Mouse (Mus musculus) bone marrow macrophage, adult 2 months (primary cell): ENCODE measurements around the gene Emx2. TPM values are rescaled to one million over a fixed set of nuclear protein-coding genes. Genes with fewer than 3 reads are reported as not detected.

Source experiments
- H3K27ac ChIP-seq: 2 replicates; pipeline ENCODE4 v1.5.1; 2012; ENCODE audit warnings: low read depth, low read length; ENCODE audit not compliant: insufficient read depth
- H3K4me1 ChIP-seq: 2 replicates; pipeline ENCODE4 v1.6.1; 2012; ENCODE audit warnings: low read length; ENCODE audit not compliant: control insufficient read depth, insufficient read depth
- H3K4me3 ChIP-seq: 2 replicates; pipeline ENCODE4 v1.5.1; 2012; ENCODE audit warnings: mild to moderate bottlenecking, low read length, moderate library complexity; ENCODE audit not compliant: insufficient read depth
- CTCF ChIP-seq: IDR thresholded peaks from 2 replicates; pipeline ENCODE4 v1.5.1; 2012; ENCODE audit warnings: low read depth, mild to moderate bottlenecking, low read length, moderate library complexity
- POLR2A ChIP-seq: IDR thresholded peaks from 2 replicates; pipeline ENCODE4 v1.6.1; 2012; ENCODE audit warnings: mild to moderate bottlenecking, low read depth, low read length, borderline replicate concordance
- polyA plus RNA-seq: library from polyadenylated mRNA; stranded (reverse); fragments of >200 nt; gene quantifications from 2 replicates; pipeline ENCODE4 v1.2.4, GENCODE M21; 2012; ENCODE audit not compliant: missing spikeins, insufficient read depth, insufficient read length

The Emx2 gene
- not detected in 2 replicates for polyA plus RNA-seq

DNA sequence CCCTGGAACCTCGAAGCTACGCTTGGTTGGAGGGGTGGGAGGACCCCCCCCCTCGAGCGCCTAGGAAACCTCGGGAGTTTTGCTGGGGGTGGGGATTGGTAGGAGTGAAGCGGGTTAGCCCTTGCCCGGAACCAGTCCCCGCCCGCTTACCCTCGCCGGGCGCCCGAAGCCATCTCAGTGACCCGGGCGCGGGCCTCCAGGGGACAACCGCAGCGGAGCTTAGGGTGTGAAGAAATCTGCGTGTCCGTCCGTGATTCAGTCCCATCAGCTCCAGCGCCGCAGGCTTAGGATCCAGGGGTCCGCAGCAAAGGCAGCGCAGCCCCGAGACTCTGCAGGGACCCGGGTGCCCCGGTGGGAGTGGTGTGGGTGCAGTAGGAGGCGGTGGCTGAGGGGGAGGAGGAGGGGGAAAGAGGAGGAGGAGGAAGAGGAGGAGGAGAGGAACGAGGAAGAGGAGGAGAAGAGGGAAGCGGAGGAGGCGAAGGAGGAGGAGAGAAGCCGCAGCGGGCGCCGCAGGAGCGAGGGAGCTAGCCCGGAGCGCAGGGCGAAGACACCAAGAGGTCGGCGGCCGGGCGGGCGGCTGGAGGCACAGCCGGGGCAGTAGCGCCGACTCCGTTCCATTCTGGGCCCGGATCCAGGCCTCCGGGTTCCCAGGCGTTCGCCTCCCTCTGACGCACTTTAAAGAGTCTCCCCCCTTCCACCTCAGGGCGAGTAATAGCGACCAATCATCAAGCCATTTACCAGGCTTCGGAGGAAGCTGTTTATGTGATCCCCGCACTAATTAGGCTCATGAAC is at the start of gene Emx2:
TSS of gene Emx2 (plus strand) at position 422 of the 792 bp plus-strand sequence.
- H3K4me1 ChIP-seq = peaks cover 4% of the 10 kb centered on the region; the same call in 1 of the 2 replicates
- no peak within 1 kb of the TSS for H3K27ac ChIP-seq
- H3K4me3 ChIP-seq = peak within 1 kb of the TSS; percentile 26; the same call in 1 of the 2 replicates
- TF ChIP-seq CTCF = no peak
- TF ChIP-seq POLR2A = no peak

DNA sequence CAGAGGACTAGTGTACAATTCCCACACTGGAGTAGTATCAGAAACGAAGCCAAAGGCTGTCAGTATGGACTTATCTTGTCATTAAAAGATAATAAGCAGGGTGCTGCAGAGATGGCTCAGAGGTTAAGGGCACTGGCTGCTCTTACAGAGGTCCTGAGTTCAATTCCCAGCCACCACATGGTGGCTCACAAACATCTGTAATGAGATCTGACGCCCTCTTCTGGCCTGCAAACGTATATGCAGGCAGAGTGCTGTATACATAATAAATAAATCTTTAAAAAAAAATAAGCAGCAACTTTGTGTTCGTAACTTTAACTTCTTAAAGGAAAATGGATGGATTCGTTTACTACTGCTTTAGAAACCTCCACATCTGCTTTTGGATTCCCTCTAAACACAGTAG is 44.0 kb upstream of the Emx2 start:
- Histone ChIP-seq H3K4me3 (no peak overlapping the region), H3K4me1 (no peaks in the 10 kb centered on the region), H3K27ac (no peak overlapping the region)
- no peak for TF ChIP-seq POLR2A
- no peak for TF ChIP-seq CTCF

- Histone ChIP-seq H3K27ac (no peak overlapping the region), H3K4me3 (no peak overlapping the region), H3K4me1 (no peaks in the 10 kb centered on the region)
- no peak for TF ChIP-seq POLR2A
- peak; percentile 64 for TF ChIP-seq CTCF
These were observed 40.1 kb upstream of the Emx2 start for GRCm38 (mm10) chr19:59418024-59418423.

- no peak for TF ChIP-seq CTCF
- TF ChIP-seq POLR2A = no peak
- H3K4me3 ChIP-seq = no peak overlapping the region
- H3K4me1 ChIP-seq = no peaks in the 10 kb centered on the region
- H3K27ac ChIP-seq = no peak overlapping the region
These were observed 39.5 kb upstream of the Emx2 start for GRCm38 (mm10) chr19:59418671-59419070.

DNA sequence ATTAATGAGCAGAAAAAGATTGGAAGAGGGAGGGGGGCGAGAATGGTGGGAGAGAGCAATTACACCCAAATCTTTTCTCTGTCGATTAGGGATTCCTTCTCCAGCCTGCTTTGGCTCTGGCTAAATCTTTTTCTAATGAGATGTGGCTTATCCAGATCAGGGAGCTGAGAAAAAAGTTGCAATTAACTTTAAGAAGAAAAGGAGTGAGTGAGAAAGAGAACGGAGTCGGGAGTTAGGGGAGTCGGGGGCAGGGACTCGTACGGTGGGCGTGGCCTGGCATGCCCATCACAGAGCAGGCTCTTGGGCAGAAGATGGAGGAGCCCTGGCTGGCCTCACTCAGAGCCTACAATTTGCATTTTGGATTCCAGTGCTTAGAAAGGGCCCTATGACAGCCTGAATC is 35.8 kb upstream of the Emx2 start:
- no peak overlapping the region for H3K27ac ChIP-seq
- H3K4me1 ChIP-seq = no peaks in the 10 kb centered on the region
- H3K4me3 ChIP-seq = no peak overlapping the region
- no peak for TF ChIP-seq POLR2A

DNA sequence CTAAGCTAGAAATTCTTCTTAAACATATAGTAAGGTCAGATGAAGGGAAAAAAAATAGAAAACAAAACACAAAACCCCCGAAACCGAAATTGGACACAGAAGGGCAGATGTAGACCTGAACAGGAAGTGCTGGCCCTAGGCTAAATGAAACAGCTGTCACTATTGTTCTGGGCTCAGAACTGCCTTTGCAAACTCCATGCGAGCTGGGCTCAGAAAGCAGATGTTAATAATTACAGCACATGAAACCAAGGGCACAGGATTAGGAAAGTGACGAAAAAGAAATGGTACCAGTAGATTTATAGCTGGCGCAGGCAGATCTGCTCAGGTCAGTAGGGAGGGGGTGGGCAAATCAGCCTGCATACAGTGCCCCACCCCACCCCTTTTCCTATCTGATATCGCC is 34.5 kb upstream of the Emx2 start:
- TF ChIP-seq POLR2A = no peak
- no peak for TF ChIP-seq CTCF
- H3K4me3 ChIP-seq = no peak overlapping the region
- H3K4me1 ChIP-seq = no peaks in the 10 kb centered on the region
- H3K27ac ChIP-seq = no peak overlapping the region

GRCm38 (mm10) chr19:59424975-59425374 is 33.2 kb upstream of the Emx2 start:
- TF ChIP-seq POLR2A (no peak), CTCF (no peak)
- H3K4me1 ChIP-seq = no peaks in the 10 kb centered on the region
- no peak overlapping the region for H3K27ac ChIP-seq
- no peak overlapping the region for H3K4me3 ChIP-seq

DNA sequence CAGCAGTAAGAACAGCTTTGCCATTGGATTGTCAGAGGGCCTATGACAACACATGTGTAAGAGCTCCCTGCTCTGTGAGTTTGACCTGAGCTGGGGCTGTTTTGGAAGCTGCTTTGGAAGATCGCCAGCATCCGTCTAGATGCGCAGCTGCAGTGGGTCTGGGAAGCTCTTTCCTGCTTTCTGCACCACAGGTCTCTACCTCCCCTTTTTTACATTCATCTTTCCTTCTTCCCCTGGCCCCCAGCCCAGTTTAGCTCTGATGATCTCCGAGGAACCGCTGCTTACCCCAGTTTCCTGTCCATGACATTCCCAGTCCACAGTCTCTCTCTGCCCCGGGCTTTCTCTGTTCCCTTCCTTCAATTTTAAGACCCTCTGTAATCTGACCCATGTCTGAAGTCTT is 25.9 kb upstream of the Emx2 start:
- TF ChIP-seq CTCF (no peak), POLR2A (no peak)
- Histone ChIP-seq H3K4me1 (no peaks in the 10 kb centered on the region), H3K4me3 (no peak overlapping the region), H3K27ac (no peak overlapping the region)

- Histone ChIP-seq H3K4me1 (no peaks in the 10 kb centered on the region), H3K27ac (no peak overlapping the region), H3K4me3 (no peak overlapping the region)
- TF ChIP-seq CTCF (no peak), POLR2A (no peak)
These were observed 7.5 kb upstream of the Emx2 start for GRCm38 (mm10) chr19:59450561-59451135.

DNA sequence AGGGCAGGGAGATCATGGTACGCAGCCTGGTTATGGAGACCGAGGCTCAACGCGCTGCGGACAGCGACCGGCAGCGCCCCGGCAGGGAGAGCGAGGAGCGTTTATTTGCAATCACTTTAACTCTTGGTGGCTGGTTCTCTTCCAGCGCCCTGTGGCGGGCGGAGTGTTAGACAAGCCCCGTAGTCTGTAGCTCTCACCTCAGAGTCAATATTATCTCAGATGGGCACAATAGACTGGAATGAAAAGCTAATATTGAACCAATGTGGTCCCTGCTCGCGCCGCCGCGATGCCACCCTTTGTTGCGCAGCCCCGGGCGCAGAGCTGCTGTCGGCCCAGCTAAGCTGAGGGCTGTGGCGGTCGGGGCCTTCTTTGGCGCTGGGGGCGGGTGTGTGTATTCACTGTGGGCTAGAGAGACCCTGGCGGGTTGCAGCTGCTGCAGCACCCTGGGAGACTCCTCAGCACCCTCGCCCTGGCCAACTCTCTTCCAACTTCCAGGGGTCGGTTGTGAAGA is 6.7 kb upstream of the Emx2 start:
- TF ChIP-seq CTCF = no peak
- no peak for TF ChIP-seq POLR2A
- H3K4me1 ChIP-seq = no peaks in the 10 kb centered on the region

DNA sequence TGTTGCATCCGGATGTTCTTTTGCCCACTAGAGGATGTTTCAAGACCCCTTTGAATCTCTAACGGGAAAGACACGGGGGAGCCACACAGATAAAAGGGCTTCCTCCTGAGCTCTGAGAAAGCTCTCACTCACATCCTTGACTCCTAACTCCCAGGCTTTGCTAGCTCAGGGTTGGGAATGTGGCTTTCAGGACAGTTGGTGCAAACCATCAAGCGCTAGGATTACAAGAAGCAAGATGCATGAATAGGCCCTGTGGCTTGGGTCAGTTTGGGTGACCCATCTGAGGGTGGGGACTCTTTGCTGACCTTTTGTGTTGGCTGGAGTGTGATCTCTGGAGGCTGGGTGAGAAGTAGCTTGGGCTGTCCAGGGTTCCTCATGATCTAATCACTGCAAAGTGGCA is 5.9 kb upstream of the Emx2 start:
- no peak overlapping the region for H3K4me3 ChIP-seq
- TF ChIP-seq POLR2A (no peak), CTCF (no peak)
- H3K27ac ChIP-seq = no peak overlapping the region
- no peaks in the 10 kb centered on the region for H3K4me1 ChIP-seq

More for the DNA sequence above, 6.7 kb upstream of the Emx2 start:
- Histone ChIP-seq H3K27ac (no peak overlapping the region), H3K4me3 (no peak overlapping the region)
